31 mouse cellular contexts compared by ENCODE assay signal in the genomic region with DNA sequence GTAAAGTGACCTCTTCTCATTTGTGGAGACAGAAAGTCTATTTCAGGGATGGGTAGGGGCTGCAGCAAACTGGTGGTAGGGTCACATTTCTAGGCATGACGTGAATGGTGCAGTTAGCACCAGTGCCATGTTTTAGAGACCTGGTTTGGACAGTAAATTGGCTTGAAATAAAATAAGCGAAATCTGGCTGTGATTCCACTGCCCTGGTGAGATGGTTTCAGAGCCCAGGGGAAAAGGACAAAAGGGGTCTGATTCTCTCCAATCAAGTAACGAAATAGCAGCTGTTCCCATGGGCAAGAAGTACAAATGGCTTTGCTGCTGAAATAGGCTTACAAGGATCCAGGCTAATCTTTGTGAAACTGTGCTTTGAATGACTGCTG.
DNase-seq lines count a peak whose midpoint lies in the region; ATAC-seq and TF ChIP-seq lines count a peak whose summit lies in the region.
"Had no signal": no experiment of that assay in that cellular context is flagged by ENCODE, and none has a peak within 500 bp of the region (broad histone marks: within the 10 kb centered on the region; RNA-seq: fewer than 3 reads in every experiment).

No protein-coding gene starts in this region.

- H3K9me3 ChIP-seq in neural tube, embryonic 13.5 days = no peaks in the 10 kb centered on the region
- H3K9me3 ChIP-seq: embryonic facial prominence, embryonic 12.5 days; forebrain, embryonic 10.5 days; heart, embryonic 13.5 days; limb, embryonic 10.5 days; limb, embryonic 15.5 days; liver, embryonic 13.5 days had no signal

- 61% methylated on average over 3 of the region's 3 CpGs for WGBS in neural tube, embryonic 13.5 days

- peak overlapping the region; percentile 64 for H3K27ac ChIP-seq in layer of hippocampus, adult 2 months
- H3K27ac ChIP-seq in neural tube, embryonic 13.5 days (replicated peaks) = 0 out of 2 replicates have a peak overlapping the region, but pooled peaks have one; percentile 23
- H3K27ac ChIP-seq: embryonic facial prominence, embryonic 12.5 days; forebrain, embryonic 10.5 days; gastrocnemius, adult 2 months; heart, adult 2 months; heart, embryonic 13.5 days; limb, embryonic 10.5 days; limb, embryonic 15.5 days; liver, embryonic 13.5 days; stomach, postnatal 0 days had no signal

- H3K27me3 ChIP-seq in neural tube, embryonic 13.5 days = no peaks in the 10 kb centered on the region
- H3K27me3 ChIP-seq: CH12.LX; embryonic facial prominence, embryonic 12.5 days; heart, embryonic 13.5 days; limb, embryonic 15.5 days; liver, embryonic 13.5 days had no signal

- intact Hi-C loops in heart, postnatal 10 days (cut with DNase I) = no loop called here
- intact Hi-C loops in heart, postnatal 25 days (cut with DNase I) = no loop called here

- H3K4me1 ChIP-seq in neural tube, embryonic 13.5 days (replicated peaks) = peaks cover 5% of the 10 kb centered on the region; the same call in 1 of the 2 replicates
- H3K4me1 ChIP-seq: embryonic facial prominence, embryonic 12.5 days; heart, embryonic 13.5 days; limb, embryonic 10.5 days; limb, embryonic 15.5 days; liver, embryonic 13.5 days had no signal

- peak; percentile 35 to 45 for DNase-seq in cerebellum, postnatal 10 days
- DNase-seq in cerebellum, adult 9-10 months = no peak
- peak; percentile 15 to 16 for DNase-seq in heart, postnatal 10 days
- DNase-seq in heart, postnatal 25 days (ENCODE audit: low spot score) = no peak
- DNase-seq in layer of hippocampus, adult 2 months (ENCODE audit: low spot score in 2 of 2) = peak in 1 of 2 experiments; percentile 4
- DNase-seq in layer of hippocampus, postnatal 36 days = no peak
- DNase-seq in neural tube, embryonic 10.5 days (ENCODE audit: extremely low spot score, low spot score) = no peak
- DNase-seq: cerebellum, adult 8-10 months; embryo, embryonic 11 days; gastrocnemius, adult 2 months; gastrocnemius, postnatal 36 days; heart, adult 2 months; kidney, adult 9 months; kidney, postnatal 10 days; liver, embryonic 13.5 days; lung, adult 18-20 months; lung, postnatal 14 days; right cerebral cortex, adult 18-20 months; thymus, adult 18-20 months; thymus, postnatal 25 days had no signal

- no peak overlapping the region for H3K4me2 ChIP-seq in neural tube, embryonic 13.5 days
- H3K4me2 ChIP-seq: embryonic facial prominence, embryonic 12.5 days; heart, embryonic 13.5 days; limb, embryonic 15.5 days; liver, embryonic 13.5 days; midbrain, embryonic 11.5 days had no signal

- H3K36me3 ChIP-seq in neural tube, embryonic 13.5 days = no peaks in the 10 kb centered on the region
- H3K36me3 ChIP-seq: embryonic facial prominence, embryonic 12.5 days; forebrain, embryonic 10.5 days; heart, embryonic 13.5 days; limb, embryonic 10.5 days; limb, embryonic 15.5 days; liver, embryonic 13.5 days had no signal

- TF ChIP-seq CTCF in layer of hippocampus, adult 2 months (conservative IDR thresholded peaks at IDR 0.05) = no peak

- H3K4me3 ChIP-seq in layer of hippocampus, adult 2 months = no peak overlapping the region
- no peak overlapping the region for H3K4me3 ChIP-seq in neural tube, embryonic 13.5 days
- H3K4me3 ChIP-seq: embryonic facial prominence, embryonic 12.5 days; forebrain, embryonic 10.5 days; gastrocnemius, adult 2 months; heart, adult 2 months; heart, embryonic 13.5 days; limb, embryonic 10.5 days; limb, embryonic 15.5 days; liver, embryonic 13.5 days had no signal

- no peak overlapping the region for H3K9ac ChIP-seq in neural tube, embryonic 13.5 days
- H3K9ac ChIP-seq: embryonic facial prominence, embryonic 12.5 days; heart, embryonic 13.5 days; limb, embryonic 15.5 days; liver, embryonic 13.5 days had no signal

- no peak for ATAC-seq in neural tube, embryonic 13.5 days (ENCODE audit: low read depth)
- ATAC-seq: activated CD4-positive, CD25-positive, alpha-beta regulatory T cell, adult 4 months; intestine, postnatal 0 days had no signal

Comparison
In these comparisons a context has a peak if more than half of its experiments do, and no peak if none do; other contexts are left out.
1. DNase-seq: peak in cerebellum, postnatal 10 days (2 of 2) and heart, postnatal 10 days (2 of 2); none in cerebellum, adult 9-10 months (single experiment), heart, postnatal 25 days (single experiment), layer of hippocampus, postnatal 36 days (0 of 2) and neural tube, embryonic 10.5 days (single experiment).